Mouse (Mus musculus): ENCODE measurements around the gene Zdhhc19.

DNA sequence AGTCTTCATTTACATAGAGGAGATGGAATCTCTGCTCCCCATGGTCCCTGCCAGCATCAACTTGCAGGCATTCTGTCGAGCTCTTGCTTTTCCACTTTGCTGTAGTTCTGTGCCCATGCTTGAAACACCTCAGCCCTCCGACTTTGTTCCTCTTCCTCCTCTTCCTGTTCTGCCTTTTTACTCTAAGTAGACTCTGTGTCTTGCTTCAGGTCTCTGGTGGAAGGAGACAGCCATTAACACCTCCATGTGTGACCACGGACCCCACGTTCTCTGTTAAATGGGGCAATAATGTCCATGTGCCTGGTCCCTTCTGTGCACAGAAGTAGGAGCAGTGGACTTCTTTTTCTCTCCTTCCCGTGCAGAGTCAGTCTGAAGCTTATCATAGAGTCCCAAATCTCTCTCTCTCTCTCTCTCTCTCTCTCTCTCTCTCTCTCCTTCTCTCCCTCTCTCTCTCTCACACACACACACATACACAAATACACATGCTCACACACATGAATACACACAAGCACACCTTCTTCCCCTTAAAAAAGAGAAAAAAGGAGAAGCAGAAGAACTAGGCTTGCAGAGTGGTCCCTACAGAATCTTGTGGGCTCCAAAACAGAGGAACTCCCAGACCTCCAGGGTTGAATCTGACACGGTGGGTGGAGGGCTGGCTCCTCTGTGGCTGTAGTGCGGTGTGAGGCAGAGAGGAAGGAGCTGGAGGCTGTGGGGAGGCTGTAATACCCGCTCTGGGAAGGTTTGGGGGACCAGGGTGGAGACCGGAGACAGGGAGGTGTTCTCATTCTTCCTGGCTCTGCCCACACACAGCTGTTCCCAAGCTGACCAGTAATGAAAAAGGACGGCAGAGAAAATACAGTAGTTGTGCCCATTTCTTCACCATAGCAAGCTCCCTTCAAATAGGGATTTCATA lies 51.3 kb downstream of the Zdhhc19 start:
- TF ChIP-seq CTCF (IDR thresholded peaks at IDR 0.05; ENCODE audit: control insufficient read depth, insufficient read depth, insufficient read length) (no peak), MAX (IDR thresholded peaks at IDR 0.05) (no peak), USF1 (IDR thresholded peaks at IDR 0.05; ENCODE audit: low read depth) (no peak), CEBPB (IDR thresholded peaks at IDR 0.05; ENCODE audit: low read depth) (no peak), MYOD1 (IDR thresholded peaks at IDR 0.05; ENCODE audit: control insufficient read depth, insufficient read length, low read depth) (no peak), FOSL1 (IDR thresholded peaks at IDR 0.05; ENCODE audit: insufficient read depth, low read length, poor library complexity, severe bottlenecking) (no peak)
